Mouse (Mus musculus): ENCODE data around the gene Lrp5. TPM values are rescaled to one million over a fixed set of nuclear protein-coding genes. Genes with fewer than 3 reads are reported as not detected.

Gene Lrp5
- total and polyA plus RNA-seq, 3 experiments, result 16.1 to 31.9 TPM; not detected in 1

DNA sequence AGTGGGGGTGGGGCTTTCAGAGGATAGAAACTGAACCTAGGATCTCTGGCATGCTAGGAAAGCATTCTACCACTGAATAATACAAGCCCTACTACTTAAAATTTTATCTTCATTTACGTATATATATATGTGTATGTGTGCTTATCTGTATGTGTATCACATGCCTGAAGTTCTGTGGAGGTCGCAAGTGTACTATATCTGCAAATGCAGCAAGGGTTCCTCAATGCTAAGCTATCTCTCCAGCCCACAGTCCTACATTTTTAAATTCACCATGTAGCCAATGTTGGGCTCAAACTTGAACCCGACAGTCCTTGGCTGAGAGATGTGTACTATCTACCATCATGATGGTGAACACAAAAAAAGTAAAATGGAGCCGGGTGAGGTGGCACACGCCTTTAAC, 145.4 kb downstream of the Lrp5 start:
- Histone ChIP-seq H3K36me3 (ENCODE audit: control insufficient read depth in 1 of 2, insufficient read depth in 2 of 2, low read length in 2 of 2) (peaks cover 11 to 23% of the 10 kb centered on the region in 2 experiments), H3K27me3 (ENCODE audit: control insufficient read depth in 1 of 2, insufficient read depth in 2 of 2, low read length in 2 of 2) (no peaks in the 10 kb centered on the region), H3K79me2 (ENCODE audit: control insufficient read depth, insufficient read depth, low read length, poor library complexity) (peaks cover 22% of the 10 kb centered on the region), H3K9ac (ENCODE audit: control insufficient read depth, low read depth, low read length, poor library complexity, severe bottlenecking) (no peak overlapping the region), H3K4me1 (ENCODE audit: control insufficient read depth in 1 of 2, insufficient read depth in 2 of 2, low read length in 2 of 2) (no peaks in the 10 kb centered on the region), H3K9me3 (replicated peaks; ENCODE audit: insufficient read depth, low read length) (no peaks in the 10 kb centered on the region), H3K27ac (ENCODE audit: control insufficient read depth, low read depth, low read length) (no peak overlapping the region), H3K4me3 (ENCODE audit: control insufficient read depth in 1 of 2, insufficient read depth in 1 of 2, low read depth in 2 of 2, low read length in 2 of 2) (no peak overlapping the region)
- DNase-seq (ENCODE audit: low read depth, low spot score), result no peak
- TF ChIP-seq MYB (IDR thresholded peaks at IDR 0.05; ENCODE audit: low read depth, low read length) (no peak), POLR2AphosphoS2 (IDR thresholded peaks at IDR 0.05; ENCODE audit: low read length) (no peak), ELF1 (IDR thresholded peaks at IDR 0.05; ENCODE audit: low read depth, low read length) (no peak), ETS1 (IDR thresholded peaks at IDR 0.05; ENCODE audit: low read depth, low read length) (no peak), MEF2A (IDR thresholded peaks at IDR 0.05; ENCODE audit: extremely low read depth, insufficient replicate concordance, low read depth, low read length, poor library complexity, severe bottlenecking) (no peak)

DNA sequence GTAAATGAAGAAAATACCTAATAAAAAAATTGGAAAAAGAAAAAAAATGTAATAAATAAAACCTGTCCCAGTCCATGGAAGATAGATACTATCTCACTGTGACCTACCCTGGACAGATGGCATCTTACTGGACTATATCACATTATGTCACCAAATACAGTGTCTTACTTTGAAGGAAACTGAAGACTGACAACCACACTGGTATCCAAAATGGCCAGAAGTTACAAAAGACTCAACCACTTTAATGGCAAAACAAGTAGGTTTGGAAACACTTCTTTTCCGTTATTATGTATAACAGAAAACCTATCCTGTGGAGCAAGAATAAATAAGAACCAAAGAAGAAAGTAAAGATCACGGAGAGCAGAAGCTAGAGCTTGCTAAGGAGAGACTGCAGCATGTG, 146.1 kb downstream of the Lrp5 start:
- DNase-seq (ENCODE audit: low read depth, low spot score), result no peak
- no peaks in the 10 kb centered on the region for H3K9me3 ChIP-seq (replicated peaks; ENCODE audit: insufficient read depth, low read length)

DNA sequence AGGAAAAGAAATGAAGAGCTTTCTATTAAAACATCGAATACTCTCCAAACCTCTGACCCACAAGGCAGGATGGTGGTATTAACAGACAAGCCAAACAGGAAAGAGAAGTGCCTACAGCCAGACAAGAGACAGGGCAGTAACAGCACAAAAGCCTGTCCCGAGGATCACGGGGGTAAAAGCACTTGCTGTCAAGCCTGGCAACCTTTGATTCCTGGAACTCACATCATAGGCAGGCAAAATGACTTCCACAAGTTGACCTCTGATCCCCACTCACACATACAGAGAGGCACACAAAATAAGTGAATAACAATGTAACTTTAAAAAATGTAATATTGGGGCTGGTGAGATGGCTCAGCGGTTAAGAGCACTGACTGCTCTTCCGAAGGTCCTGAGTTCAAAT, 146.9 kb downstream of the Lrp5 start:
- Histone ChIP-seq H3K4me3 (ENCODE audit: control insufficient read depth in 1 of 2, insufficient read depth in 1 of 2, low read depth in 2 of 2, low read length in 2 of 2) (no peak overlapping the region), H3K36me3 (ENCODE audit: control insufficient read depth in 1 of 2, insufficient read depth in 2 of 2, low read length in 2 of 2) (peaks cover 11 to 23% of the 10 kb centered on the region in 2 experiments), H3K9me3 (replicated peaks; ENCODE audit: insufficient read depth, low read length) (no peaks in the 10 kb centered on the region), H3K27ac (ENCODE audit: control insufficient read depth, low read depth, low read length) (no peak overlapping the region), H3K4me1 (ENCODE audit: control insufficient read depth in 1 of 2, insufficient read depth in 2 of 2, low read length in 2 of 2) (no peaks in the 10 kb centered on the region), H3K79me2 (ENCODE audit: control insufficient read depth, insufficient read depth, low read length, poor library complexity) (peaks cover 16% of the 10 kb centered on the region), H3K9ac (ENCODE audit: control insufficient read depth, low read depth, low read length, poor library complexity, severe bottlenecking) (no peak overlapping the region), H3K27me3 (ENCODE audit: control insufficient read depth in 1 of 2, insufficient read depth in 2 of 2, low read length in 2 of 2) (no peaks in the 10 kb centered on the region)
- no peak for TF ChIP-seq SMC3 (IDR thresholded peaks at IDR 0.05; ENCODE audit: low read depth, low read length)
- no peak for TF ChIP-seq MXI1 (IDR thresholded peaks at IDR 0.05; ENCODE audit: low read depth, low read length)
- TF ChIP-seq KAT2A (conservative IDR thresholded peaks at IDR 0.05; ENCODE audit: low read depth, low read length), result no peak
- no peak for TF ChIP-seq CHD2 (IDR thresholded peaks at IDR 0.05; ENCODE audit: low read length)
- TF ChIP-seq JUND (IDR thresholded peaks at IDR 0.05; ENCODE audit: low read depth, low read length), result no peak
- TF ChIP-seq ELF1 (IDR thresholded peaks at IDR 0.05; ENCODE audit: low read depth, low read length), result no peak
- TF ChIP-seq MAZ (IDR thresholded peaks at IDR 0.05; ENCODE audit: low read depth, low read length), result no peak
- no peak for TF ChIP-seq POLR2A (IDR thresholded peaks at IDR 0.05; ENCODE audit: control insufficient read depth in 1 of 2, insufficient read depth in 1 of 2, low read depth in 1 of 2, low read length in 2 of 2, poor library complexity in 1 of 2)
- no peak for TF ChIP-seq TBP (IDR thresholded peaks at IDR 0.05; ENCODE audit: low read depth, low read length)
- no peak for TF ChIP-seq MYC (IDR thresholded peaks at IDR 0.05; ENCODE audit: low read depth, low read length)
- TF ChIP-seq MEF2A (IDR thresholded peaks at IDR 0.05; ENCODE audit: extremely low read depth, insufficient replicate concordance, low read depth, low read length, poor library complexity, severe bottlenecking), result no peak
- TF ChIP-seq ZKSCAN1 (IDR thresholded peaks at IDR 0.05; ENCODE audit: low read depth, low read length), result no peak
- no peak for TF ChIP-seq E2F4 (IDR thresholded peaks at IDR 0.05; ENCODE audit: borderline replicate concordance, low read depth, low read length)
- no peak for TF ChIP-seq BHLHE40 (IDR thresholded peaks at IDR 0.05; ENCODE audit: borderline replicate concordance, low read depth, low read length)
- DNase-seq (ENCODE audit: low read depth, low spot score), result no peak

More for the DNA sequence above, 146.1 kb downstream of the Lrp5 start:
- Histone ChIP-seq H3K4me3 (ENCODE audit: control insufficient read depth in 1 of 2, insufficient read depth in 1 of 2, low read depth in 2 of 2, low read length in 2 of 2) (no peak overlapping the region), H3K4me1 (ENCODE audit: control insufficient read depth in 1 of 2, insufficient read depth in 2 of 2, low read length in 2 of 2) (no peaks in the 10 kb centered on the region), H3K79me2 (ENCODE audit: control insufficient read depth, insufficient read depth, low read length, poor library complexity) (peaks cover 18% of the 10 kb centered on the region), H3K27ac (ENCODE audit: control insufficient read depth, low read depth, low read length) (no peak overlapping the region), H3K36me3 (ENCODE audit: control insufficient read depth in 1 of 2, insufficient read depth in 2 of 2, low read length in 2 of 2) (peaks cover 11 to 23% of the 10 kb centered on the region in 2 experiments), H3K9ac (ENCODE audit: control insufficient read depth, low read depth, low read length, poor library complexity, severe bottlenecking) (no peak overlapping the region), H3K27me3 (ENCODE audit: control insufficient read depth in 1 of 2, insufficient read depth in 2 of 2, low read length in 2 of 2) (no peaks in the 10 kb centered on the region)
- TF ChIP-seq CTCF (IDR thresholded peaks at IDR 0.05 in 2 of 3, conservative IDR thresholded peaks at IDR 0.05 in 1 of 3; ENCODE audit: control insufficient read depth in 1 of 3, insufficient read depth in 1 of 3, low read depth in 2 of 3, low read length in 3 of 3, poor library complexity in 1 of 3, severe bottlenecking in 1 of 3) (no peak), ZC3H11A (IDR thresholded peaks at IDR 0.05; ENCODE audit: low read depth, low read length) (no peak), MAZ (IDR thresholded peaks at IDR 0.05; ENCODE audit: low read depth, low read length) (no peak), KAT2A (conservative IDR thresholded peaks at IDR 0.05; ENCODE audit: low read depth, low read length) (no peak), USF2 (IDR thresholded peaks at IDR 0.05; ENCODE audit: borderline replicate concordance in 1 of 2, insufficient read depth in 1 of 2, low read depth in 1 of 2, low read length in 2 of 2) (no peak), MAX (IDR thresholded peaks at IDR 0.05; ENCODE audit: low read length) (no peak), EP300 (IDR thresholded peaks at IDR 0.05; ENCODE audit: low read depth in 1 of 2, low read length in 2 of 2) (no peak), JUND (IDR thresholded peaks at IDR 0.05; ENCODE audit: low read depth, low read length) (no peak), NELFE (IDR thresholded peaks at IDR 0.05; ENCODE audit: low read depth, low read length) (no peak), E2F4 (IDR thresholded peaks at IDR 0.05; ENCODE audit: borderline replicate concordance, low read depth, low read length) (no peak), HCFC1 (IDR thresholded peaks at IDR 0.05; ENCODE audit: low read depth, low read length) (no peak), CHD1 (IDR thresholded peaks at IDR 0.05; ENCODE audit: low read depth, low read length) (no peak), RAD21 (IDR thresholded peaks at IDR 0.05; ENCODE audit: low read depth, low read length) (no peak), CHD2 (IDR thresholded peaks at IDR 0.05; ENCODE audit: low read length) (no peak), MYB (IDR thresholded peaks at IDR 0.05; ENCODE audit: low read depth, low read length) (no peak)

Data from MEL (cell line).